Mouse (Mus musculus) heart, postnatal 0 days (tissue): ENCODE results near the gene Prrt3.

Experiments
- CTCF ChIP-seq: IDR thresholded peaks from 2 replicates; pipeline ENCODE4 v1.5.1; 2016; ENCODE audit warnings: antibody characterized with exemption, control low read depth, low read depth
- EP300 ChIP-seq: IDR thresholded peaks from 2 replicates; pipeline ENCODE4 v1.6.1; 2016; ENCODE audit warnings: antibody characterized with exemption, low read depth

- TF ChIP-seq CTCF = no peak
- 0 out of 2 replicates have a peak, but pooled peaks have one; percentile 24 for TF ChIP-seq EP300
Observed at GRCm38 (mm10) chr6:113483100-113483615, 18.6 kb downstream of the Prrt3 start, which contains the start of gene Creld1.
